Mouse (Mus musculus): ENCODE measurements around the gene Guca1b. TPM values are rescaled to one million over a fixed set of nuclear protein-coding genes. Genes with fewer than 3 reads are reported as not detected.

Gene Guca1b
- total and polyA plus RNA-seq, 3 experiments, result 1.3 to 3.1 TPM; not detected in 1

Other genes with a start within 250 kb of the Guca1b start
- gene Mrps10, start 16.5 kb upstream of the Guca1b start, total RNA-seq (2012; rRNA removed), result 75.2 and 78.9 TPM in 2 replicates
- gene Mrps10, start 16.5 kb upstream of the Guca1b start, polyA plus RNA-seq (2012; ENCODE audit: insufficient read depth in 1 of 2, insufficient read length in 2 of 2, low read depth in 1 of 2, low replicate concordance in 2 of 2, missing spikeins in 1 of 2), result 100 to 1,000 TPM; 107 to 442 TPM
- gene Guca1a, start 15.2 kb downstream of the Guca1b start, total RNA-seq (2012; rRNA removed), result 1.5 and 2.3 TPM in 2 replicates
- 1 to 10 TPM in 1 of 2 experiments, not detected in 1; 3.2 TPM for gene Guca1a, start 15.2 kb downstream of the Guca1b start, polyA plus RNA-seq (2012; ENCODE audit: insufficient read depth in 1 of 2, insufficient read length in 2 of 2, low read depth in 1 of 2, low replicate concordance in 2 of 2, missing spikeins in 1 of 2)
- gene AI661453, start 51.2 kb downstream of the Guca1b start, total RNA-seq (2012; rRNA removed), result not detected in 2 replicates
- gene AI661453, start 51.2 kb downstream of the Guca1b start, polyA plus RNA-seq (2012; ENCODE audit: insufficient read depth in 1 of 2, insufficient read length in 2 of 2, low read depth in 1 of 2, low replicate concordance in 2 of 2, missing spikeins in 1 of 2), result not detected
- not detected in 2 replicates for gene 1700001C19Rik, start 52.0 kb downstream of the Guca1b start, total RNA-seq (2012; rRNA removed)
- gene 1700001C19Rik, start 52.0 kb downstream of the Guca1b start, polyA plus RNA-seq (2012; ENCODE audit: insufficient read depth in 1 of 2, insufficient read length in 2 of 2, low read depth in 1 of 2, low replicate concordance in 2 of 2, missing spikeins in 1 of 2), result not detected
- 14.4 and 15.2 TPM in 2 replicates for gene Taf8, start 116.9 kb downstream of the Guca1b start, total RNA-seq (2012; rRNA removed)
- 10 to 100 TPM in 1 of 2 experiments, not detected in 1; 25.7 TPM for gene Taf8, start 116.9 kb downstream of the Guca1b start, polyA plus RNA-seq (2012; ENCODE audit: insufficient read depth in 1 of 2, insufficient read length in 2 of 2, low read depth in 1 of 2, low replicate concordance in 2 of 2, missing spikeins in 1 of 2)
- gene Ccnd3, start 119.7 kb downstream of the Guca1b start, total RNA-seq (2012; rRNA removed), result 143 TPM in 2 replicates
- 100 to 1,000 TPM in 1 of 2 experiments, not detected in 1; 568 TPM for gene Ccnd3, start 119.7 kb downstream of the Guca1b start, polyA plus RNA-seq (2012; ENCODE audit: insufficient read depth in 1 of 2, insufficient read length in 2 of 2, low read depth in 1 of 2, low replicate concordance in 2 of 2, missing spikeins in 1 of 2)
- gene Bysl, start 226.1 kb downstream of the Guca1b start, total RNA-seq (2012; rRNA removed), result 60.2 and 69.3 TPM in 2 replicates
- gene Bysl, start 226.1 kb downstream of the Guca1b start, polyA plus RNA-seq (2012; ENCODE audit: insufficient read depth in 1 of 2, insufficient read length in 2 of 2, low read depth in 1 of 2, low replicate concordance in 2 of 2, missing spikeins in 1 of 2), result 10 to 100 TPM in 1 of 2 experiments, not detected in 1; 85.4 TPM
- 45.9 and 62.6 TPM in 2 replicates for gene Med20, start 226.2 kb downstream of the Guca1b start, total RNA-seq (2012; rRNA removed)
- 10 to 100 TPM in 1 of 2 experiments, not detected in 1; 45.7 TPM for gene Med20, start 226.2 kb downstream of the Guca1b start, polyA plus RNA-seq (2012; ENCODE audit: insufficient read depth in 1 of 2, insufficient read length in 2 of 2, low read depth in 1 of 2, low replicate concordance in 2 of 2, missing spikeins in 1 of 2)
- 1.1 and 2.9 TPM in 2 replicates for gene Gm20517, start 226.2 kb downstream of the Guca1b start, total RNA-seq (2012; rRNA removed)
- gene Gm20517, start 226.2 kb downstream of the Guca1b start, polyA plus RNA-seq (2012; ENCODE audit: insufficient read depth in 1 of 2, insufficient read length in 2 of 2, low read depth in 1 of 2, low replicate concordance in 2 of 2, missing spikeins in 1 of 2), result 1 to 10 TPM in 1 of 2 experiments, not detected in 1; 1.9 TPM
- 5.2 and 5.5 TPM in 2 replicates for gene Usp49, start 245.3 kb downstream of the Guca1b start, total RNA-seq (2012; rRNA removed)
- gene Usp49, start 245.3 kb downstream of the Guca1b start, polyA plus RNA-seq (2012; ENCODE audit: insufficient read depth in 1 of 2, insufficient read length in 2 of 2, low read depth in 1 of 2, low replicate concordance in 2 of 2, missing spikeins in 1 of 2), result 10 to 100 TPM in 1 of 2 experiments, not detected in 1; 16.1 TPM

Measured in MEL (cell line).